Mouse (Mus musculus): ENCODE data around the gene Tes3-ps.

DNA sequence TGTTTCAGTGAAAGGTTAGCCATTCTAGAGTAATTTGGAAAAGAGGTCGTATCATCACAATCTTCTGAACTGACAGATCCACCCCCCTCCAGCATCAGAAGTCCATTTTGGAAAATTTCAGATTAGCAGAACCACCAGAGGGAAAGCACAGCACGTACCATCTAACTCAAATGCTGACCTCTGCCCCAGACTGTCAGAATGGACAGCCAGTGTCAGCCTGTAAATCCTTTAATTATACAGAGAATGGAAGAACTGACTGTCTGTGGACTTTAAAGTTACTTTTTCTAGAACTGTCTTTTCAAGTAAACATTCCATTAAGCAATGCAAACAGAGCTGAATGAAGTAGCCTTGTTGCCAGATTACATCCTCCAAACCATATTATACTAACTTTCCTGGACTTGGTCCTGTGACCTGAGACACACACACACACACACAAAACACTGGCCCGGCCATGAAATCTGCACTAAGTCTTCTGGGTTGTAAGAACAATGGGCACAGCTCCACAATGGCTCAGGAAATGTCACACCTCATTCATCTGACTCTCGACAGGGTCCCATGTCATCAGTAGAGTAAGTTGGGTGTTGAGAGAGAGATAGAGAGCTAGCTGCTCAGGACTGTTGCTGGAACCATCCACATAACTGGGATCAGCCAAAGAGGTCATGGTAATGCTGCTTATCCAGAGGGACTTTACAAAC lies 21.0 kb upstream of the Tes3-ps start:
- no peak for TF ChIP-seq CTCF (IDR thresholded peaks at IDR 0.05; ENCODE audit: low read depth, low read length)
- no peak for TF ChIP-seq POLR2A (IDR thresholded peaks at IDR 0.05; ENCODE audit: extremely low read depth, insufficient read depth, low read length)
